Mouse (Mus musculus) heart, adult 11 months (tissue): ENCODE measurements around the gene Tmem176a.
"Not testable (repeated sequence)": the region's sequence is repeated elsewhere in the genome, so short reads cannot be mapped to it uniquely, and the experiment has no call there.

Experiments used
- DNase-seq: peaks from one replicate; pipeline ENCODE4 v3.0.0; 2022

The Tmem176a gene

DNA sequence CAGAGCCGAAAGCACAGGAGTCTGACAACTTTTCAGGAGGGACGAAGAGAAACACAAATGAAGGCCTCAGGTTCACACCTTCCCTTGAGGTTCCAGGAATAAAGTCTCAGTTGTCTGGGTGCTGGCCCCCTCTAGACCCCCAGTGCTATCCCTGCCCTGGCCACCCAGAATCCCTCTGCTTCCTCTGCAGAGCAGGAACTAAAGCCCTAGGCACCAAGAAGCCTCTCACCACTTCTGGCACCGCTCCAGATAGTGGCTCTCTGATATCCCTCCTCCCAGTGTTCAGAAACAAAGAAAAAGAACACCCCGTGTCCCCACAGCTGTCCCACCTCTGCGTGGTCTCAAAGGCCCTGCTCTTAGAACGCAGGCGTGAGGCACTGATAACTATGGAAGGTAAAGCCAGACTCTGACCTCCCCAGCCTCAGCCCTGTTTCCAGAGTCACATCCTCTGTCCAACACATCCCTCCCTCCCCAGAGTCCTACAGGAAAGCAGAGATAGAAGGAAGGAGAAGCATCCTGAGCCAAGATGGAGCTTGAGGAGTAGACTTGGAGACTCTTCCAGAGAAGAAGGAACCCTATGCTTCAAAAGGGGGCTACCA lies at the start of gene Tmem176a:
TSS of gene Tmem176a (plus strand) at position 549 of the 599 bp plus-strand sequence.
- DNase-seq: peak; percentile 96

DNA sequence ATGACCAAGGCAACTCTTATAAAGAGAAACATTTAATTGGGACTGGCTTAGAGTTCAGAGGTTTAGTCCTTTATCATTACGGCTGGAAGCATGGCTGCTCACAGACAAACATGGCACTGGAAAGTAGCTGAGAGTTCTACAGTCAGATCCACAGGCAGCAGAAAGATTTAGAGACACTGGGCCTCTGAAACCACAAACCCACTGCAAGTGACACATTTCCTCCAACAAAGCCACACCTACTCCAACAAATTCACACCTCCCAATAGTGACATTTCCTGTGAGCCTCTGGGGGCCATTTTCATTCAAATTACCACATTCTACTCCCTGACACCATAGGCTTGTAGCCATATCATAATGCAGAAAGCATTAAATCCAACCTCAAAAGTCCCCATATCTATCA lies 38.8 kb upstream of the Tmem176a start:
- DNase-seq: no peak

DNA sequence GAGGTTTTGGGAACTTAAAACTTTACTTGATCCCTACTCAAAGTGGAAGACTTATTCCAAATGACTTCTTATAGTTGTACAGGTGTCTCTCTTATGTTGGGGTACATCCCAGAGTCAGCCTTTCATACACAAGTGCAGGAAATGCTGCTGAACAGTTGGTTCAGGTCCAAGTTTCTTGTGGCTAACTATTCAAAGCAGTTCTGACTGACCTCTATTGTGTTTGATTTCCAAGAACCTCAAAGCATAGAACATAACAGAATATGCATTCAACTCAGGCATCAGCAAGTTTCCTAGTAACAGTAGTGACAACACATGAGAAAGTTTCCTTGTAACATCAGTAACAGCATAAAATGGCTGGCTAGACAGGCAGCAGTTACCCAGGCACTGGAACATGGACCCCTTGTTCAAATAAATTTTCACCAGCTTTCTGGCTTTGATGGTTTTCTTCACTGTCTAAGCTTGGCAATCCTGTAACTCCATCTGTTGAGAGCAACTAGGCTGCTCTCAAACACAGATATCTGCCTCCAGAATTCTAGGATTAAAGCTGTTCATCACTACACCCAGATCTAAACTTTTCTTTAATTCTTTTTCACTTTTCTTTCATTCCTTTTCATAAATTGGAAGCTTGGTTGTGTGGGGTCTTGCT lies 37.2 kb upstream of the Tmem176a start:
- no peak for DNase-seq

DNA sequence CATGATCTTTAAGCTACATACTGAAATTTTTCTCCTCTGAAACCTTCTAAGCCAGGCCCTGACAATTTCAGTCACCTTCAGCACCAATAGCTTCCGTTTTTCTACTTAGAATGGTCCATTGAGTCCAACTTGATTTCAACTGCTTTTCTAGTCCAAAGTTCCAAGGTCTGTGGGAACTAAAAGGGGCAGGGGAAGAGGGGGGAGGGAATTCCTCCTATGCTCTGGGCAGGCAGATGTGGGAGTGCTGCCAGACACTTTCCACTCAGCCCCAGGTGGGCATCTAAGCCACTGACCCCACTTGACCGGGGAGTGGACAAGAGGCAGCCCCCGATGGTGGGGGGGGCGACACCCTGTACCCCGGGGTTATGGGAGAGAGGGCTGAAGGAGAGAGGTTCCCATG lies 36.4 kb upstream of the Tmem176a start:
- peak; percentile 71 for DNase-seq

DNA sequence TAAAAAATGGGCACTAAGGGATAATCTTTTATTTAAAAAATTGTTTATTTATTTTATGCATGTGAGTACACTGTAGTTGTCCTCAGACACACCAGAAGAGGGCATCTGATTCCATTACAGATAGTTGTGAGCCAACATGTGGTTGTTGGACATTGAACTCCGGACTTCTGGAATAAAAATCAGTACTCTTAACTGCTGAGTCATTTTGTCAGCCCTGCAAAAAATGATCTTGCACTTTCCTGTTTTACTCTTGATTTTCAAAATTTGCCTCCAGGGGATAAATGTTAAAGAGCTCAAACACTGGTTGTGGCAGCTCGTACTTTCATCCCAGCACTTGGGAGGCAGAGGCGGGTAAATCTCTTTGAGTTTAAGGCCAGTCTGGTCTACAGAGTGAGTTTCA lies 34.0 kb upstream of the Tmem176a start:
- no peak for DNase-seq

DNA sequence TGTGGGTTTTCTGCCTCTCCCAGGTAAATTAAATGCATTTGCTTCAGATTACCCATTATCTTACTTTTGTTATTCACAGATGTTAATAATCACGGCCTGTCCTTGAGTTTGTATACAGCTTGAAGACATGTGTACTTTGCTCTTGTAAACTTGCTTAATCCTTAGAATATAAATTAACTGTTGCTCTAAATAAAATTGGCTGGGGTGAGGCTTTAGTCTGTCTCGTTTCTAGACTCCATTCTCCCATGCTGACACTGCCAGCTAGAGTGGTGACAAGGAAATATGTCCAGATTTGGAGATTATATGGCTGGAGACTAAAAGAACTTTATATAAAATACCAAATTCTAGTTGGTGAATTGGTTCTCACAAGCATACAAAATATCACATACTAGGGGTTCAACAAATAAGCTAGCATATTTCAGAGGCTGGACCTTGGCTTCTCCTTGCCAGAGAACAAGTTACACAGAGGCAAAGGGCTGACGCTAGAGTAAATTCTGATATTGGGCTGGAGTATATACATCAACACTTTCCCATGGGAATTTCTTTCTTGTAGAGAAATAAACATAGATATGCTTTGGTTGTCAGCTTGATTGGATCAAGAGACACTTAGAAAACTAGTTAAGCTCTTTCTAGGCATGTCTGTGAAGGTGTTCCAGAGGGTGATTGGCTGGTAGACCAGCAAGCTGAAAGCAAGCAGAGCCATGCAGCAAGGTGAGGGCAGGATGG lies 31.1 kb upstream of the Tmem176a start:
- no peak for DNase-seq

DNA sequence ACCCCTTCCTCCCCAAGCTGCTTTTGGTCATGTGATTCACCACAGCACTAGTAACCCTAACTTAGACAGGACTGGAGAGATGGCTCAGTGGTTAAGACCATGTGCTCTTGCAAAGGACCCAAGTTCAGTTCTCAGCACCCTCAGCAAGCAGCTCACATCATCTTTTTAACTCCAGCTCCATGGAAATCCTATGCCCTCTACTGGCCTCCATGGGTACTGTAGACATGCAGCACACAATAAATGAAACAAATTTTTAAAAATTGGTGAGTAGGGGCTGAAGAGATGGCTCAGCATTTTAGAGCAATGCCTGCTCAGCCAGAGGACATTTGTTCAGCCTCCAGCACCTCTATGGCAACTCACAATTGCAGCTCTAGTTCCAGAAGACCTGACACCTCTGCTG lies 25.7 kb upstream of the Tmem176a start:
- no peak for DNase-seq

DNA sequence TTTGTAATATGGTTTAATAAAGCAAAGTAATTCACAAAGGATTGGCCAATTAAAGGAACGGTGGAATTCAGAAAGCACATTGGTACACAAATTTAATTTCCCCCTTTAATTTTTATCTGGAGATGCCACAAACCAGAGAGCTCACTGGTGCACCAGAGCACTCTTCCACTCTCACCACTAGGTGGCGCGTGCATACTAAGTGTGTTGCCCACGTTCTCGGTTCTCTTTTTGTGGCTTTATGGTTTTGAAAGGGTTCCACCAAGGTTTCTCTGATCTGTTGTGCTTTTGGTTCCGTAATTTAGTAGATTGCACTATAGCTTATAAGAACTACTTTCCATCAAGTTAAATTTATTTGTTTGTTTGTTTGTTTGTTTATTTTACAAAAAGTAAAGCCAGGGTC lies 22.9 kb upstream of the Tmem176a start:
- DNase-seq: peak; percentile 94

DNA sequence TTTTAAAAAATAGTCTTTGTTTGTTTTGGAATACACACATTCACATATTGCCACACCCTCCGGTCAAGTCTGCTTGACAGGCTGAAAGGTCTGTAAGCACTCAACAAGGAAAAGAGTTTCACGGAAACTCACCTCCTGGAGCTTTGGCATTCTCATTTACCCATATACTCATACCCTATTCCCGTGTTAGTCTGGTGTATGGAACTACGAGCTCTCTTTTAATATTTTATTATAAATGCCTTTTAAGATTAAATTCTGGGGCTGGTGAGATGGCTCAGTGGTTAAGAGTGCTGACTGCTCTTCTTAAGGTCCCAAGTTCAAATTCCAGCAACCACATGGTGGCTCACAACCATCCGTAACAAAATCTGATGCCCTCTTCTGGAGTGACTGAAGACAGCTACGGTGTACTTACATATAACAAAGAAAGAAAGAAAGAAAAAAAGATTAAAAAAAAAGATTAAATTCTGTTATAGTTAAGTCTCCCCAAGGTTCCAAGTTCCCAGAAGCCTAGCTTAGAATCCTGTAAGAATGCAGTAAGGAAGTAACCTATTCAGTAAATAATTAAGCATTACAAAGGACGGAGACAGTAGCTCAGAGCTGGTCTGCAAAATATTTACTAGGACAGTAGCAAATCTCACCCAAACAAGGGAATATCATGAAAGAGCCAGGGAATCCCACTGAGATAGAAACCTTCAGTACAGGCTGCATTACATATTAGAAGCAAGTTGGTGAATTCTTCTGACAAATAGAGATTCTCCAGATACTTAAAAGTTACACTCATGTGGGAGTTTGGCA lies 18.5 kb upstream of the Tmem176a start:
- DNase-seq: not testable (repeated sequence)

DNA sequence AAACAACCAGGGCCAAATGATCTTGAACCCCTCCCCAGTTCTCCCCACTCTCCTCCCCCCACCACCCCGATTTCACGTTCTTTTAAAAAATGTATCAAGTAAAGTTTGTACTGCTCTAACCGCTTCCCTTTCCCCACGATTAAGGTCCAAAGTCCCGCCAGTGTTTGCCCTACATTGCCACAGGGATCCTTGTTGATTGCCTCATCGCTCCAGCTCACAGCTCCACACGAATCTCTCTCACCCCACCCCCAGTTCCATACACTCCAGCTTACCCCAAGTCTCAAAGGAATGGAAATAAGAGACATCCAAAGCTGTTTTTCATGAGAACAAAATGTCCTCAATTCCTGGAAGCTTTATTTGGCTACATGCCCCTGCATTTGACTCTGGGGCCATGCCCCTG lies 15.7 kb upstream of the Tmem176a start:
- DNase-seq: no peak

DNA sequence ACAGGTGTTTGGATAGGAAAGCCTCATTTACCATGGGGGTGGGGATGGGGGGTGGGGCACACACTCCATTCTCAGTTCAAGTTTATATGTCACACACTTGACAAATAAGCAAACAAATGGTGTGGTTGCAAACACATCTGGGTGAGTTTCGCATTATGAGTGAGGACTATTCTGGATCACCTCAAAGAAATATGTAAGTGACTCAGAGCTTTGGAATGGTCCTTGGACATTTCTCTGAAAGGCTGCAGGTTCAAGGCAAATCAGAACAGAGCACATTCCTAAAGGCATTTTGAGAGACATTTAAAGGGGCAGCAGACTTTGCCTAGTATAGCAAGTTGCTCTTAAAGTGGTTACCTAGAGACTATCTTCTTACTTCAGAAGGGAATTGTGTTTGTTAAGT lies 11.7 kb upstream of the Tmem176a start:
- no peak for DNase-seq

DNA sequence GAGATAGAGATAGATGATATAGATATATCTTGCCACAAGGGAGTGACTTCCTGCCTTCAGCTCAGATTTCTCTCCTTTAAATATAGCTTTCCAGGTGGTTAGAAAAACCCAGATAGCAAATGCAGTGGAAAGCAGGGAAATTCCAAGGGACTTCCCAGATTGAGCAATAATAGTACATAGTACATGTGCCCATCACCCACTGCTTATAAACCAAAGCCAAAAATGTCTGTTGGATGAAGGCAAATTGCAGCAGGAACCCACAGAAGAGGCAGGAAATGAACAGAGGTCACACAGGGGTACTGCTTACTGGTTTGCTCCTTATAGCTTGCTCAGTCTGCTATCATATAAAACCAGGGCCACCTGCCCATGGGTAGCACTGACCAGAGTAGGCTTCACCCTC lies 11.1 kb upstream of the Tmem176a start:
- DNase-seq: no peak

DNA sequence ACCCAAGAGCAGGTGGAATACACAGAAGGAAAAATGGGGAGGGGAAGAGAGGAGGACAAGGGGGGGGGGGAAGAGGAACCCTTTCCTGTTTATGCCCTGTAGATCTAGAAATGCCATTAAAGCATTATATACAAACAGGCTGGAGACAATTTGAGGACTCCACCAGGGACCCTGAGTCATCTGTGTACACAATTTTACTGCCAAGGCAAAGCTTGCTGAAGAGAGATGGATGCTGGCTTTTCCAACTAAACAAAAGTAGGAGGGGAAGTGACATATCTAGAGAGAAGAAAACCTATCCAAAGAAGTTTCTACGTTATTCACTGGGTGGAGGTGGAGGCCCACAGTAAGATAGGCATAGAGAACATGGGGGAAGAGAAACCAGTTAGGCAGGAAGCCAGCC lies 10.5 kb upstream of the Tmem176a start:
- DNase-seq: no peak

DNA sequence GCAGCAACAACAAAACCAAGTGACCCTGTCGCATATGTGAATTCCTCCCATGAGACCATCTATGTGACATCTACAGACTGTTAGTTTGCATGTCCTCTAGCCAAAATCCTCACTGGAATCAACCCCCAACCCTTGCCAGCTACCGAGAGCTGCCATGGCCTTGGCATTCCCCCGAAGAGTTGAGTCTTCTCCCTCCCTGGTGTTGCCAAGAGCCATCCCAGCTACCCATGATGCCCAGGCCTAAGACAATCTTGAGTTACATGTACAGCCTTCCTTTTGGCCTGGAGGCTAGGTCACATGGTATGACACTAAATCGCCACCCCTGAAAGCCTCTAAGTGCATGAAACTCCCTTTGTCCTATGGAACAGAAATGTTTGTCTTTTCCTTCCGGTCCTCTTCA lies 9.6 kb upstream of the Tmem176a start:
- peak; percentile 56 for DNase-seq

DNA sequence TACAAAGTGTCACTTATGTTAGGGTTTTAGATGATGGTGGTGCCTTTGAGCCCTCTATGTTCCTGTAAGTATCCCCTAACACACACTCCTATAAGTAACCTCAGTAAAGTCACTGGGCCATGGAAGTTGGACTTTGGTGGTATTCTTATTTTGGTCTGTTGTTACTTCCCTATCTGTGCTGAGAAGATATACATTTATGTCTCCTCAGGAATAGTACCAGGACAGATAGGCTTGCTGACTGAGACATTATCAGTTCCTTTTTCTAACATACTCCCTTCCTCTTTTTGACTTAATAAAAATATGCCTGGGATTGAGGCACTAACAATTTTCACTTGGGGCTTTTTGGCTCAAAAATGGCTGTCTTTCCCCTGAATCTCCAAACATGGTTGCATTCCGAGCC lies 8.3 kb upstream of the Tmem176a start:
- peak; percentile 72 for DNase-seq

DNA sequence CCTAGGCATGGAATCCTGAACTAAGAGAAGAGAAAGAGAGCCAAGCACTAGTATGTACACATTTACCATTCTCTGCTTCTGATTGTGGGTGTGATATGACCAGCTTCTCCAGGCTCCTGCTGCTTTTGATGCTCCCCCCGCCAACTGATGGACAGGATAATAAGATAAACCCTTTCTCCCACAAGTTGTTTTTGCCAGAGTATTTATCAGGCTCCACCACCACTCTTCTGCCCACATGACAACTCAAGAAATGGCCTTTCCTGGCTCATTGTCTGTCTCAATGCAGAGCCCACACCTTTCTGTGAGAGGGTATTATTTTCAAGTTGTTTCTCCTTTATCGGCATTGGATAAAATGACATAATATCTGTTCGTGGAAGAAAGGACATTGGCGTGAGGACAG lies 7.2 kb upstream of the Tmem176a start:
- peak; percentile 78 for DNase-seq

DNA sequence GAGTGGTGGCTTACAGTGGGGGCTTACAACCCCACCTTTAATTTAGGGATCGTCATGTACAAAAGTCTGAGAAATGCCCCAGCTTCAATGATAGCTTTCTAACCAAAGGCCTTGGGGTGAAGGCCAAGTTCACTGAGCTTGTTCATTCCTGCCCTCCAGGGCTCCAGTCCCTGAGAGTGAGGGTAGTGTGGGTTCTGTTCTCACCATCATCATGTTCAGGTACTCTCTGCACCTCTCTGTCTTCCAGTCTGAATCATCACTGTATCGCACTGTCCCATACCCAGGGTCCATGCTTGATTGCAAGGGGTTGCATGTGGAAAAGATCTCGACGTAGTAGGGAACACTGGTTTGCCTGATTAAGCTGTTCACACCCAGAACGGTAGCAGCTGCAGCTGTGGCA lies 5.5 kb upstream of the Tmem176a start:
- no peak for DNase-seq

DNA sequence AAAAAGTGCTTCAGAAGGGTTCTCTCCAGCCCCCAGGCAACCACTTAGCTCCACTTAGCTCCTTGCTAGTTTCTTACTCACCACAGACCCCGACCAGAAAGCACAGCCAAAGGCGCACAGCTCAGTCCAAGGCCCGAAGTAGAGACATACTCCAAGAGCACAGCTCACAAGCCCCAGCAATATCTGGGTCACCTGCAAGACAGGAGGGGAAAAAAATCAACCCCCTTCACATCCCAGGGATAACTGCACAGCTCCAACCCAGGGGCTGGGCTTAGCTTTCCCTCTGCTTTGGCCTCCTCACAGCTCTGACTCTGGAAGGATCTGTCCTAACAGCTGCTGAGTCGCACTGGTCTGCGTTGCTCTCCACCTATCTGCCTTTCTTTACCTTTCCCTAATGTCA lies 4.6 kb upstream of the Tmem176a start:
- DNase-seq: peak; percentile 51

DNA sequence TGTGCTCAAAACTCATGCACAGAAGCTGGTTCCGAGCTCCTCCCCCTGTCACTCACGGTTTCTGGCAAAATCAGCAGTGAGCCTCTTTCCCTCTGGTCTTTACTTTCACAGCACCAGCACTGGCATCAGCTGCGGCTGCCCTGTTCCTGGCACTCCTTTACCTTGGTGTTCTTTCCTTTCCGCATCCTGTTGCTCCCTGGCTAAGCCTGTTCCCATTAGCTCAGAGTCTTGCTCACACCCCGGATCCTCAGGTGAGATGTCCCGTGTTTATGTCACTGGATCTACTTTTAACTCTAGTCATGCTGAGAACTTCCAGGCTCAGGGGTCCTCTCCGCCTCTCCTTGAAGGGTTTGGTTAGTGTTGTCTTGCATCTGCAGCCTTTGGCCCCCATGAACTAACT lies 3.2 kb upstream of the Tmem176a start:
- peak; percentile 83 for DNase-seq

DNA sequence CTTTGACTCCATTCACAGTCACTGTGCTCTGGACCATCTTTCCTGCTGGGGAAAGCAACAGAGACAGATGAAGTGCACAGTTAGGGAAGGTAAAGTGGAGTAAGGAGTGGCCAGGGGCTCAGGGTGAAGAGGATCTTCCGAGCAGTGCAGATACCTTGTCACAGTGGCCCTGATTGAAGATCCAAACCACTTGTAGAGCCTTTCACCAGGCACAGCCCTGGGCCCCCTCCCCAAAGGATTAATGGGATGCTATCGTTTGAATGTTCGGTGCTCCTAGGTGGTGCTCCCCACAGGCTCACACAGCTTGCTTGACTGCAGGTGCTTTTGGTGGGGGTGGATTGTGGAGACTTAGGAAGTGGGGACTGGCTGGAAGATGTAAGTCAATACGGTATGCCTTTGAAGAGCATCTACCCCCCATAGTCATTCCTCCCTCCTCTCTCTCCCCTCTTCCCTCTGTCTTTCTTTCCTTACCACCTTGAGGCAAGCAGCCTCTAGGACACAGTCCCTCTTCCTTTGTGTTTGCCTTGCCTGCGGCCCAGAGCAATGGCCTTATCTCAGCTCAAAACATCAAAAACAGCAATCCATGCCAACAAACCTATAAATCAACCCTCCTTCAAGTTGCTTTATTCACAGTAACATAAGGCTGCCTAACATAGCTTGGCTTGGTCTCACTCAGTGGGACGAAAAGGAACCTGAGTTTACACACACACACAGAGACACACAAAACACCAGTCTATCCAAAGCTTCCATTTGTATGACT lies 2.2 kb upstream of the Tmem176a start:
- peak; percentile 87 for DNase-seq

DNA sequence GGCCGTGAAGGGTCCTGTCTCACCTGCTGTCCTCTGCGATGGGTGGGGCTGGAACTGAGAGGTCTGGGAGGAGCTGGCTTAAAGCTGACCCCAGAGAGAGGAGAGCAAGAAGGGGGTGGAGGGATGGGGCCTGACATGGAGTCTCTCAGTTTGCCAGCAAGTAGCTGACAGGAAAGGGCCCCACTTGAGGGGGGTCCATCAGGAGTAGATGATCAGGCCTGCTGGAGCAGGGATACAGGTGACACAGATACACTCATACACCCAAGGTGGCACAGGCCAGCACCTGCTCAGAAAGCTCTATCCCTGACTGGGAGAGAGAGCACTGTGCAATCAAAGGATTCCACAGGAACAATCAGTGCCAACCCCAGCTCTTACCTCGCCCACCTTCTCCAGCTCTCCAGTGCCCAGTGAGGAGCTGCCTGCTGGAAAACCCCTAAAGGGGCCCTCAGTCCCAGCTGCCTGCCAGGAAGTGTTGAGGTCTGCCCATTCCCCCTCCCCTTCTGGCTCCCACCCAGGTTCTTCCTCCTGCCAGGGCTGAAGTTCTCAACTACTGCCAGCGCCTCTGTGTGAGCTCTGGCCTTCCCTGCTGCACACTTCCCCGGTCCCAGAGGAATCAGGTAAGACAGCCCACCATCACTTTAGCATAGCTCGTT lies 380 bp downstream of the Tmem176a start, which contains the start of gene Tmem176b:
TSS of gene Tmem176b (minus strand) at position 524 of the 653 bp plus-strand sequence.
- DNase-seq: peak; percentile 99
